Mouse (Mus musculus) MEL (cell line): ENCODE measurements around the gene Endog. TPM values are rescaled to one million over a fixed set of nuclear protein-coding genes. Genes with fewer than 3 reads are reported as not detected.

Experiments used
- DNase-seq: peaks from one replicate; pipeline ENCODE4 v3.0.0; 2011; ENCODE audit warnings: low read depth, low spot score
- H3K27ac ChIP-seq: 2 replicates; pipeline ENCODE4 v1.5.1; 2012; ENCODE audit warnings: low read depth, mild to moderate bottlenecking, control low read depth, low read length, moderate library complexity; ENCODE audit not compliant: control insufficient read depth
- H3K27me3 ChIP-seq, 2 experiments: fragments of 150-350 bp in 1 of 2; sonication (generic) in 1 of 2; 2 replicates each; pipeline ENCODE4 v1.6.1; 2012; ENCODE audit warnings: low read length in 2 of 2, mild to moderate bottlenecking in 2 of 2, improper control_type of control experiment in 1 of 2, moderate library complexity in 1 of 2; ENCODE audit not compliant: insufficient read depth in 2 of 2, control insufficient read depth in 1 of 2
- H3K36me3 ChIP-seq, 2 experiments: 2 replicates each; pipeline ENCODE4 v1.6.1; 2012 to 2014; ENCODE audit warnings: low read length in 2 of 2, improper control_type of control experiment in 1 of 2, inconsistent platforms in 1 of 2, mild to moderate bottlenecking in 1 of 2; ENCODE audit not compliant: insufficient read depth in 2 of 2, control insufficient read depth in 1 of 2
- H3K4me1 ChIP-seq, 2 experiments: fragments of 150-350 bp in 1 of 2; sonication (generic) in 1 of 2; 2 replicates each; pipeline ENCODE4 v1.6.1; 2012; ENCODE audit warnings: low read length in 2 of 2, improper control_type of control experiment in 1 of 2, mild to moderate bottlenecking in 1 of 2; ENCODE audit not compliant: insufficient read depth in 2 of 2, control insufficient read depth in 1 of 2
- H3K4me3 ChIP-seq, 2 experiments: fragments of 150-350 bp in 1 of 2; sonication (generic) in 1 of 2; 2 replicates each; pipeline ENCODE4 v1.5.1; 2012; ENCODE audit warnings: low read depth in 2 of 2, low read length in 2 of 2, mild to moderate bottlenecking in 2 of 2, moderate library complexity in 2 of 2, control low read depth in 1 of 2, improper control_type of control experiment in 1 of 2; ENCODE audit not compliant: control insufficient read depth in 1 of 2, insufficient read depth in 1 of 2
- H3K79me2 ChIP-seq: 2 replicates; pipeline ENCODE4 v1.6.1; 2012; ENCODE audit warnings: mild to moderate bottlenecking, low read length, moderate library complexity; ENCODE audit not compliant: control insufficient read depth, poor library complexity, insufficient read depth
- H3K9ac ChIP-seq: 2 replicates; pipeline ENCODE4 v1.6.1; 2012; ENCODE audit warnings: low read depth, mild to moderate bottlenecking, control low read depth, low read length, moderate library complexity; ENCODE audit not compliant: control insufficient read depth, poor library complexity, severe bottlenecking
- H3K9me3 ChIP-seq: fragments of 150-350 bp; sonication (generic); replicated peaks from 2 replicates; pipeline ENCODE4 v1.6.1; 2012; ENCODE audit warnings: mild to moderate bottlenecking, low read length, improper control_type of control experiment, moderate library complexity; ENCODE audit not compliant: insufficient read depth
- CHD1 ChIP-seq: IDR thresholded peaks from 2 replicates; pipeline ENCODE4 v1.6.1; 2012; ENCODE audit warnings: low read depth, mild to moderate bottlenecking, inconsistent platforms, low read length, improper control_type of control experiment
- CTCF ChIP-seq, 3 experiments: IDR thresholded peaks in 2 of 3; conservative IDR thresholded peaks in 1 of 3; 2 replicates each; pipeline ENCODE4 v1.5.1; 2011 to 2012; ENCODE audit warnings: low read length in 3 of 3, low read depth in 2 of 3, mild to moderate bottlenecking in 2 of 3, improper control_type of control experiment in 1 of 3, inconsistent platforms in 1 of 3, mixed read lengths in 1 of 3, moderate library complexity in 1 of 3; ENCODE audit not compliant: control insufficient read depth in 1 of 3, insufficient read depth in 1 of 3, poor library complexity in 1 of 3, severe bottlenecking in 1 of 3
- E2F4 ChIP-seq: IDR thresholded peaks from 2 replicates; pipeline ENCODE4 v1.6.1; 2011; ENCODE audit warnings: low read depth, low read length, improper control_type of control experiment, borderline replicate concordance
- ELF1 ChIP-seq: IDR thresholded peaks from 2 replicates; pipeline ENCODE4 v1.6.1; 2014; ENCODE audit warnings: low read depth, mild to moderate bottlenecking, inconsistent platforms, low read length, improper control_type of control experiment, moderate library complexity
- GABPA ChIP-seq: IDR thresholded peaks from 2 replicates; pipeline ENCODE4 v1.6.1; 2012; ENCODE audit warnings: low read depth, mild to moderate bottlenecking, inconsistent platforms, low read length, improper control_type of control experiment, moderate library complexity
- GATA1 ChIP-seq: IDR thresholded peaks from 2 replicates; pipeline ENCODE4 v1.6.1; 2011; ENCODE audit warnings: low read depth, low read length, improper control_type of control experiment
- MAFK ChIP-seq: IDR thresholded peaks from 2 replicates; pipeline ENCODE4 v1.6.1; 2011; ENCODE audit warnings: low read depth, mild to moderate bottlenecking, low read length, improper control_type of control experiment, borderline replicate concordance
- MAX ChIP-seq: IDR thresholded peaks from 2 replicates; pipeline ENCODE4 v1.6.1; 2011; ENCODE audit warnings: low read length, improper control_type of control experiment
- MYB ChIP-seq: IDR thresholded peaks from 2 replicates; pipeline ENCODE4 v1.6.1; 2011; ENCODE audit warnings: mild to moderate bottlenecking, low read depth, low read length, improper control_type of control experiment
- NELFE ChIP-seq: IDR thresholded peaks from 2 replicates; pipeline ENCODE4 v1.6.1; 2011; ENCODE audit warnings: low read depth, low read length, improper control_type of control experiment
- POLR2A ChIP-seq, 2 experiments: IDR thresholded peaks; 2 replicates each; pipeline ENCODE4 v1.6.1; 2011 to 2012; ENCODE audit warnings: low read length in 2 of 2, mild to moderate bottlenecking in 2 of 2, control low read depth in 1 of 2, improper control_type of control experiment in 1 of 2, low read depth in 1 of 2, moderate library complexity in 1 of 2; ENCODE audit not compliant: control insufficient read depth in 1 of 2, insufficient read depth in 1 of 2, poor library complexity in 1 of 2
- POLR2AphosphoS2 ChIP-seq: IDR thresholded peaks from 2 replicates; pipeline ENCODE4 v1.6.1; 2011; ENCODE audit warnings: low read length, improper control_type of control experiment
- RCOR1 ChIP-seq: IDR thresholded peaks from 2 replicates; pipeline ENCODE4 v1.6.1; 2012; ENCODE audit warnings: low read depth, mild to moderate bottlenecking, inconsistent platforms, low read length, improper control_type of control experiment
- TBP ChIP-seq: IDR thresholded peaks from 2 replicates; pipeline ENCODE4 v1.8.0; 2011; ENCODE audit warnings: low read depth, low read length, improper control_type of control experiment
- USF2 ChIP-seq, 2 experiments: IDR thresholded peaks; 2 replicates each; pipeline ENCODE4 v1.6.1; 2011 to 2012; ENCODE audit warnings: improper control_type of control experiment in 2 of 2, low read length in 2 of 2, borderline replicate concordance in 1 of 2, inconsistent platforms in 1 of 2, low read depth in 1 of 2, mild to moderate bottlenecking in 1 of 2; ENCODE audit not compliant: insufficient read depth in 1 of 2
- ZNF384 ChIP-seq: IDR thresholded peaks from 2 replicates; pipeline ENCODE4 v1.6.1; 2012; ENCODE audit warnings: low read depth, mild to moderate bottlenecking, inconsistent platforms, low read length, improper control_type of control experiment
- polyA plus RNA-seq, 2 experiments: library from polyadenylated mRNA; stranded (reverse) in 1 of 2; unstranded in 1 of 2; fragments of >175 nt in 1 of 2; fragments of >200 nt in 1 of 2; gene quantifications; 2 replicates each; pipeline versions ENCODE4 v1.2.1 to v1.2.4; 2012; ENCODE audit warnings: low replicate concordance in 2 of 2, low read depth in 1 of 2; ENCODE audit not compliant: insufficient read length in 2 of 2, insufficient read depth in 1 of 2, missing spikeins in 1 of 2
- total RNA-seq: library from RNA; depleted of rRNA; stranded (reverse); fragments of 300-350 nt; gene quantifications from 2 replicates; pipeline ENCODE4 v1.2.3, GENCODE M21; 2012; rRNA removed

Gene Endog
- total and polyA plus RNA-seq, 3 experiments = 19.4 to 27.2 TPM; not detected in 1

DNA sequence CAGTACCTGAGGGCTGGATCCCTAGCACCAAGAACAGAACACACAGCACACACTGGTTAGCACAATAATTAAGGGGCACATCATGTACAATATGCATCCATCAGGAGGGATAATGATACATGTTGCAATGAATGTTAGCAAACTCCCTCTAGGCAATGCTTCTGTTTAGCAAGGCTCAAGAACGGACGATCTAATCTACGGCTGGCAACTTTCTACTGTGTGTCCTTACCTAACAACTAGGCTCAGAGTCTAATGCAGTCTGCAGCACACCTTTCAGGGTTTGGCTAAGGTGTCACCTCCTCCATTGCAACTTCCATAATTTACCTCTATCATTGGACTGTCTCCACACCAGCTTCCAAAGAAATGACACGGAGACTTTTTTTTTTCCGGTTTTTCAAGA, 45.0 kb downstream of the Endog start:
- no peak overlapping the region for H3K27ac ChIP-seq
- DNase-seq = no peak
- no peaks in the 10 kb centered on the region for H3K36me3 ChIP-seq
- H3K4me1 ChIP-seq = no peaks in the 10 kb centered on the region
- H3K9ac ChIP-seq = no peak overlapping the region
- no peak overlapping the region for H3K4me3 ChIP-seq
- H3K9me3 ChIP-seq = no peaks in the 10 kb centered on the region
- H3K79me2 ChIP-seq = no peaks in the 10 kb centered on the region
- H3K27me3 ChIP-seq = peaks cover 0 to 2% of the 10 kb centered on the region in 2 experiments; a peak in 1 of 4 replicates
- no peak for TF ChIP-seq ELF1
- no peak for TF ChIP-seq E2F4
- TF ChIP-seq ZNF384 = no peak
- no peak for TF ChIP-seq MAX
- TF ChIP-seq POLR2AphosphoS2 = no peak
- TF ChIP-seq CTCF (IDR thresholded peaks at IDR 0.05 in 2 of 3, conservative IDR thresholded peaks at IDR 0.05 in 1 of 3; ENCODE audit: control insufficient read depth in 1 of 3, insufficient read depth in 1 of 3, low read depth in 2 of 3, low read length in 3 of 3, poor library complexity in 1 of 3, severe bottlenecking in 1 of 3) = no peak
- no peak for TF ChIP-seq CHD1
- no peak for TF ChIP-seq MAFK
- TF ChIP-seq GATA1 = no peak
- TF ChIP-seq RCOR1 = no peak
- TF ChIP-seq MYB = no peak
- TF ChIP-seq USF2 (IDR thresholded peaks at IDR 0.05; ENCODE audit: borderline replicate concordance in 1 of 2, insufficient read depth in 1 of 2, low read depth in 1 of 2, low read length in 2 of 2) = no peak
- TF ChIP-seq GABPA = no peak
- TF ChIP-seq TBP = no peak
- TF ChIP-seq POLR2A (IDR thresholded peaks at IDR 0.05; ENCODE audit: control insufficient read depth in 1 of 2, insufficient read depth in 1 of 2, low read depth in 1 of 2, low read length in 2 of 2, poor library complexity in 1 of 2) = no peak
- no peak for TF ChIP-seq NELFE

Other genes with a start within 250 kb of the Endog start
- gene Gle1, start 236.1 kb upstream of the Endog start, total RNA-seq = 41.9 and 46.1 TPM in 2 replicates
- gene Gle1, start 236.1 kb upstream of the Endog start, polyA plus RNA-seq = 10 to 100 TPM in 1 of 2 experiments, not detected in 1; 77.0 TPM
- gene Sptan1, start 205.9 kb upstream of the Endog start, total RNA-seq = 26.2 and 31.2 TPM in 2 replicates
- gene Sptan1, start 205.9 kb upstream of the Endog start, polyA plus RNA-seq = 10 to 100 TPM in 1 of 2 experiments, not detected in 1; 29.5 TPM
- gene Wdr34, start 122.6 kb upstream of the Endog start, total RNA-seq = 49.3 and 53.1 TPM in 2 replicates
- gene Wdr34, start 122.6 kb upstream of the Endog start, polyA plus RNA-seq = 10 to 100 TPM in 1 of 2 experiments, not detected in 1; 78.3 TPM
- 580 and 633 TPM in 2 replicates for gene Set, start 114.1 kb upstream of the Endog start, total RNA-seq
- 100 to 1,000 TPM; 250 to 973 TPM for gene Set, start 114.1 kb upstream of the Endog start, polyA plus RNA-seq
- 2.0 and 2.9 TPM in 2 replicates for gene Pkn3, start 93.8 kb upstream of the Endog start, total RNA-seq
- 1 to 10 TPM in 1 of 2 experiments, not detected in 1; 5.8 TPM for gene Pkn3, start 93.8 kb upstream of the Endog start, polyA plus RNA-seq
- 22.6 and 25.1 TPM in 2 replicates for gene Zdhhc12, start 77.8 kb upstream of the Endog start, total RNA-seq
- gene Zdhhc12, start 77.8 kb upstream of the Endog start, polyA plus RNA-seq = 10 to 100 TPM in 1 of 2 experiments, not detected in 1; 42.1 TPM
- 3.9 and 4.3 TPM in 2 replicates for gene Zer1, start 46.9 kb upstream of the Endog start, total RNA-seq
- 10 to 100 TPM in 1 of 2 experiments, not detected in 1; 14.0 TPM for gene Zer1, start 46.9 kb upstream of the Endog start, polyA plus RNA-seq
- gene Tbc1d13, start 37.7 kb upstream of the Endog start, total RNA-seq = 49.1 and 62.4 TPM in 2 replicates
- gene Tbc1d13, start 37.7 kb upstream of the Endog start, polyA plus RNA-seq = 10 to 100 TPM in 1 of 2 experiments, not detected in 1; 78.5 TPM
- gene Spout1, start 7.0 kb downstream of the Endog start, total RNA-seq = 68.0 and 83.6 TPM in 2 replicates
- gene Spout1, start 7.0 kb downstream of the Endog start, polyA plus RNA-seq = 100 to 1,000 TPM; 103 to 220 TPM
- gene Kyat1, start 34.4 kb downstream of the Endog start, total RNA-seq = 9.5 and 10.3 TPM in 2 replicates
- gene Kyat1, start 34.4 kb downstream of the Endog start, polyA plus RNA-seq = 10 to 100 TPM in 1 of 2 experiments, not detected in 1; 14.9 TPM
- 7.2 and 8.3 TPM in 2 replicates for gene Lrrc8a, start 66.2 kb downstream of the Endog start, total RNA-seq
- gene Lrrc8a, start 66.2 kb downstream of the Endog start, polyA plus RNA-seq = 1 to 10 TPM in 1 of 2 experiments, not detected in 1; 6.9 TPM
- gene Gm28035, start 69.1 kb downstream of the Endog start, total RNA-seq = 0.10 TPM in 1 of 2 replicates, not detected in the other
- under 1 TPM in 1 of 2 experiments, not detected in 1; 0.26 TPM for gene Gm28035, start 69.1 kb downstream of the Endog start, polyA plus RNA-seq
- 0.19 TPM in 1 of 2 replicates, not detected in the other for gene Phyhd1, start 94.7 kb downstream of the Endog start, total RNA-seq
- gene Phyhd1, start 94.7 kb downstream of the Endog start, polyA plus RNA-seq = 1 to 10 TPM in 1 of 2 experiments, not detected in 1; 1.6 TPM
- not detected in 2 replicates for gene Gm28038, start 109.5 kb downstream of the Endog start, total RNA-seq
- gene Gm28038, start 109.5 kb downstream of the Endog start, polyA plus RNA-seq = not detected
- gene Dolk, start 114.8 kb downstream of the Endog start, total RNA-seq = 13.7 and 21.7 TPM in 2 replicates
- gene Dolk, start 114.8 kb downstream of the Endog start, polyA plus RNA-seq = 10 to 100 TPM in 1 of 2 experiments, not detected in 1; 18.5 TPM
- gene Nup188, start 114.9 kb downstream of the Endog start, total RNA-seq = 58.6 and 63.2 TPM in 2 replicates
- 100 to 1,000 TPM in 1 of 2 experiments, not detected in 1; 119 TPM for gene Nup188, start 114.9 kb downstream of the Endog start, polyA plus RNA-seq
- 38.5 and 48.0 TPM in 2 replicates for gene Sh3glb2, start 187.8 kb downstream of the Endog start, total RNA-seq
- gene Sh3glb2, start 187.8 kb downstream of the Endog start, polyA plus RNA-seq = 10 to 100 TPM in 1 of 2 experiments, not detected in 1; 60.1 TPM
- 15.3 and 25.8 TPM in 2 replicates for gene Miga2, start 192.7 kb downstream of the Endog start, total RNA-seq
- gene Miga2, start 192.7 kb downstream of the Endog start, polyA plus RNA-seq = 10 to 100 TPM in 1 of 2 experiments, not detected in 1; 20.3 TPM
- 24.6 and 28.0 TPM in 2 replicates for gene Dolpp1, start 220.8 kb downstream of the Endog start, total RNA-seq
- gene Dolpp1, start 220.8 kb downstream of the Endog start, polyA plus RNA-seq = 10 to 100 TPM in 1 of 2 experiments, not detected in 1; 37.5 TPM
- gene Crat, start 244.3 kb downstream of the Endog start, total RNA-seq = 22.0 and 23.9 TPM in 2 replicates
- 10 to 100 TPM in 1 of 2 experiments, not detected in 1; 93.9 TPM for gene Crat, start 244.3 kb downstream of the Endog start, polyA plus RNA-seq
- gene Ptpa, start 244.5 kb downstream of the Endog start, total RNA-seq = 139 and 159 TPM in 2 replicates
- gene Ptpa, start 244.5 kb downstream of the Endog start, polyA plus RNA-seq = 100 to 1,000 TPM in 1 of 2 experiments, not detected in 1; 382 TPM